ENCODE assay signal across 7 mouse cellular contexts in the genomic region with DNA sequence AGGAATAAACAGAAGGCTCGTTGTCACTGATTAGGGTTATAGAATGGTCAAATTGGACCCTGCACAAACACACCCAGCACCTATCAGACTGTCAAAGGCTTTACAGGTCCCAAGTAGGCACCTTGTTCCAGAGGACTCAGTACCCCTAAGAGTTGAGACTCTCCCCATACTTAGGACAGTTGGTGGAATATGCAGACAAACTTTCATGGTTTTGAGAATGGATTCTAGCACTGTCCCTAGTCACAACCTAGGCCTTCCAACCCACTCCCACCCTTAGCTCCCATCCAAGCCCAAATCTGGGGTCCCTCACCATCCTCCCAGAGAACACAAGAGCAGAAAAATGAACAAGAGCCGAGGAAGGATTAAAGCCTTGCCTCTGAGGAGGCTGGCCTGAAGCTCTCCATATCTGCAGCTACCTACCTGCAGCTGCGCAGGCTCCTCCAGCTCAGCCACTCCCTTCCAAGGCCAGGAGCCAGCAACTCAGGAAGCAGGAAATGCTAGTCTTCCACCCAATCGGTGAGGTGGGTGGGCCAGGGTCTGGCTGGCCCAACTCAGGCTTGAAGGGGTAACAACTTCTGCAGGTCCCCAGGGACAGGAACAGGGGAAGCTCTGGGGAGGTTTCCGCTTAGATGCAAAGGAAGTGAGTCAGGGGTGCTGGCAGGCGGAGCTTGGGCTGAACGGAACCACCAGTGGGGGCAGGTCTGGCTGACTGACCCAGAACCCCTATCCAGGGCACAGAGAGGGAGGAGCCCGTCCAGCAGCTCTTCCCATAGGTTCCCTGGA. TPM values are rescaled to one million over a fixed set of nuclear protein-coding genes. Genes with fewer than 3 reads are reported as not detected.
DNase-seq lines count a peak whose midpoint lies in the region; ATAC-seq and TF ChIP-seq lines count a peak whose summit lies in the region.

Tor4a (minus strand) TSS at position 715 of the 783 bp plus-strand sequence.

- ATAC-seq in intestine, embryonic 15.5 days: peak; percentile 85
- peak; percentile 66 for ATAC-seq in liver, postnatal 0 days

- peak; percentile 50 to 60; a peak in 2 of 4 replicates for TF ChIP-seq POLR2A in MEL (IDR thresholded peaks at IDR 0.05; ENCODE audit: control insufficient read depth in 1 of 2, insufficient read depth in 1 of 2, low read depth in 1 of 2, low read length in 2 of 2, poor library complexity in 1 of 2)

- H3K9me3 ChIP-seq in MEL (replicated peaks; ENCODE audit: insufficient read depth, low read length): no peaks in the 10 kb centered on the region
- H3K9me3 ChIP-seq in intestine, embryonic 15.5 days: no peaks in the 10 kb centered on the region
- H3K9me3 ChIP-seq in liver, postnatal 0 days (ENCODE audit: low read length): no peaks in the 10 kb centered on the region

- no peak for TF ChIP-seq RAD21 in MEL (IDR thresholded peaks at IDR 0.05; ENCODE audit: low read depth, low read length)

- TF ChIP-seq EP300 in MEL (IDR thresholded peaks at IDR 0.05; ENCODE audit: low read depth in 1 of 2, low read length in 2 of 2): peak; percentile 14 to 41; a peak in 1 of 4 replicates
- TF ChIP-seq EP300 in liver, postnatal 0 days (IDR thresholded peaks at IDR 0.05; ENCODE audit: low read depth): no peak

- peaks cover 0 to 17% of the 10 kb centered on the region in 2 experiments; a peak in 2 of 4 replicates for H3K36me3 ChIP-seq in MEL (ENCODE audit: control insufficient read depth in 1 of 2, insufficient read depth in 2 of 2, low read length in 2 of 2)
- peaks cover 18% of the 10 kb centered on the region for H3K36me3 ChIP-seq in intestine, embryonic 15.5 days
- H3K36me3 ChIP-seq in liver, postnatal 0 days (replicated peaks; ENCODE audit: insufficient read depth, low read length): peaks cover 27% of the 10 kb centered on the region

- peaks cover 6 to 32% of the 10 kb centered on the region in 2 experiments for H3K4me1 ChIP-seq in MEL (ENCODE audit: control insufficient read depth in 1 of 2, insufficient read depth in 2 of 2, low read length in 2 of 2)
- peaks cover 30% of the 10 kb centered on the region for H3K4me1 ChIP-seq in intestine, embryonic 15.5 days (replicated peaks)
- H3K4me1 ChIP-seq in liver, postnatal 0 days (ENCODE audit: insufficient read depth): peaks cover 36% of the 10 kb centered on the region

- peak within 1 kb of the TSS; percentile 87 for H3K9ac ChIP-seq in MEL (ENCODE audit: control insufficient read depth, low read depth, low read length, poor library complexity, severe bottlenecking)
- peak within 1 kb of the TSS; percentile 51 for H3K9ac ChIP-seq in intestine, embryonic 15.5 days
- peak within 1 kb of the TSS; percentile 52 for H3K9ac ChIP-seq in liver, postnatal 0 days (replicated peaks)

- H3K27me3 ChIP-seq in MEL (ENCODE audit: control insufficient read depth in 1 of 2, insufficient read depth in 2 of 2, low read length in 2 of 2): no peaks in the 10 kb centered on the region
- H3K27me3 ChIP-seq in intestine, embryonic 15.5 days (replicated peaks): 0 out of 2 replicates have a peak, but pooled peaks cover 4% of the 10 kb centered on the region
- H3K27me3 ChIP-seq in liver, postnatal 0 days (ENCODE audit: insufficient read depth, low read length): no peaks in the 10 kb centered on the region

- H3K79me2 ChIP-seq in MEL (ENCODE audit: control insufficient read depth, insufficient read depth, low read length, poor library complexity): peaks cover 21% of the 10 kb centered on the region

- peak within 1 kb of the TSS; percentile 65 for H3K4me2 ChIP-seq in intestine, embryonic 15.5 days (replicated peaks)
- peak within 1 kb of the TSS; percentile 83 for H3K4me2 ChIP-seq in liver, postnatal 0 days (ENCODE audit: low read depth, low read length)

- peak; percentile 96 for DNase-seq in MEL (ENCODE audit: low read depth, low spot score)
- peak; percentile 88 to 91 for DNase-seq in adrenal gland, postnatal 36 days
- DNase-seq in gonadal fat pad, adult 2 months (ENCODE audit: low read depth): no peak
- DNase-seq in liver, postnatal 0 days: peak; percentile 77
- peak; percentile 66 for DNase-seq in ovary, postnatal 14 days (ENCODE audit: low spot score)
- DNase-seq in urinary bladder, postnatal 36 days (ENCODE audit: low spot score in 2 of 2): peak; percentile 79 to 83

- peak within 1 kb of the TSS; percentile 57 to 72 for H3K4me3 ChIP-seq in MEL (ENCODE audit: control insufficient read depth in 1 of 2, insufficient read depth in 1 of 2, low read depth in 2 of 2, low read length in 2 of 2)
- H3K4me3 ChIP-seq in intestine, embryonic 15.5 days (replicated peaks): peak within 1 kb of the TSS; percentile 40
- peak within 1 kb of the TSS; percentile 50 for H3K4me3 ChIP-seq in liver, postnatal 0 days (ENCODE audit: low read depth, low read length)

- 9% methylated on average over 8 of the region's 8 CpGs for WGBS in intestine, embryonic 15.5 days
- WGBS in liver, postnatal 0 days (ENCODE audit: insufficient replicate concordance): 7% methylated on average over 8 of the region's 8 CpGs

- no peak for TF ChIP-seq CTCF in MEL (IDR thresholded peaks at IDR 0.05 in 2 of 3, conservative IDR thresholded peaks at IDR 0.05 in 1 of 3; ENCODE audit: control insufficient read depth in 1 of 3, insufficient read depth in 1 of 3, low read depth in 2 of 3, low read length in 3 of 3, poor library complexity in 1 of 3, severe bottlenecking in 1 of 3)
- TF ChIP-seq CTCF in liver, postnatal 0 days (IDR thresholded peaks at IDR 0.05; ENCODE audit: low read depth): peak; percentile 21; the same call in 1 of the 2 replicates

- peak within 1 kb of the TSS; percentile 96 for H3K27ac ChIP-seq in MEL (ENCODE audit: control insufficient read depth, low read depth, low read length)
- peak within 1 kb of the TSS; percentile 87 for H3K27ac ChIP-seq in intestine, embryonic 15.5 days
- H3K27ac ChIP-seq in liver, postnatal 0 days (ENCODE audit: low read depth): peak within 1 kb of the TSS; percentile 93

TF ChIP-seq in MEL, 35 proteins besides CTCF, POLR2A, EP300 and RAD21:
- TF ChIP-seq MEF2A (IDR thresholded peaks at IDR 0.05; ENCODE audit: extremely low read depth, insufficient replicate concordance, low read depth, low read length, poor library complexity, severe bottlenecking): 0 out of 2 replicates have a peak, but pooled peaks have one; percentile 54
- TF ChIP-seq NELFE (IDR thresholded peaks at IDR 0.05; ENCODE audit: low read depth, low read length): peak; percentile 77
- 0 out of 2 replicates have a peak, but pooled peaks have one; percentile 8 for TF ChIP-seq RCOR1 (IDR thresholded peaks at IDR 0.05; ENCODE audit: low read depth, low read length)
- TF ChIP-seq ZMIZ1 (IDR thresholded peaks at IDR 0.05; ENCODE audit: low read depth, low read length): peak; percentile 84
- peak; percentile 61; the same call in 1 of the 2 replicates for TF ChIP-seq MAZ (IDR thresholded peaks at IDR 0.05; ENCODE audit: low read depth, low read length)
- no peak for TF ChIP-seq MYB (IDR thresholded peaks at IDR 0.05; ENCODE audit: low read depth, low read length)
- TF ChIP-seq JUND (IDR thresholded peaks at IDR 0.05; ENCODE audit: low read depth, low read length): no peak
- peak; percentile 80 for TF ChIP-seq TBP (IDR thresholded peaks at IDR 0.05; ENCODE audit: low read depth, low read length)
- peak; percentile 74 for TF ChIP-seq CHD1 (IDR thresholded peaks at IDR 0.05; ENCODE audit: low read depth, low read length)
- TF ChIP-seq E2F4 (IDR thresholded peaks at IDR 0.05; ENCODE audit: borderline replicate concordance, low read depth, low read length): 0 out of 2 replicates have a peak, but pooled peaks have one; percentile 44
- 0 out of 2 replicates have a peak, but pooled peaks have one; percentile 6 for TF ChIP-seq TAL1 (IDR thresholded peaks at IDR 0.05; ENCODE audit: low read length)
- no peak for TF ChIP-seq POLR2AphosphoS5 (IDR thresholded peaks at IDR 0.05; ENCODE audit: borderline replicate concordance, low read depth, low read length)
- peak; percentile 10; the same call in 1 of the 2 replicates for TF ChIP-seq ETS1 (IDR thresholded peaks at IDR 0.05; ENCODE audit: low read depth, low read length)
- peak; percentile 92 for TF ChIP-seq NRF1 (IDR thresholded peaks at IDR 0.05; ENCODE audit: insufficient read depth, low read depth, low read length, poor library complexity, severe bottlenecking)
- no peak for TF ChIP-seq BHLHE40 (IDR thresholded peaks at IDR 0.05; ENCODE audit: borderline replicate concordance, low read depth, low read length)
- TF ChIP-seq KAT2A (conservative IDR thresholded peaks at IDR 0.05; ENCODE audit: low read depth, low read length): no peak
- TF ChIP-seq MXI1 (IDR thresholded peaks at IDR 0.05; ENCODE audit: low read depth, low read length): peak; percentile 39
- peak; percentile 79 for TF ChIP-seq HCFC1 (IDR thresholded peaks at IDR 0.05; ENCODE audit: low read depth, low read length)
- no peak for TF ChIP-seq ZNF384 (IDR thresholded peaks at IDR 0.05; ENCODE audit: low read depth, low read length)
- peak; percentile 96 for TF ChIP-seq ELF1 (IDR thresholded peaks at IDR 0.05; ENCODE audit: low read depth, low read length)
- no peak for TF ChIP-seq ZC3H11A (IDR thresholded peaks at IDR 0.05; ENCODE audit: low read depth, low read length)
- peak; percentile 59; the same call in 1 of the 2 replicates for TF ChIP-seq TCF12 (IDR thresholded peaks at IDR 0.05; ENCODE audit: low read depth, low read length)
- peak; percentile 67; the same call in 1 of the 2 replicates for TF ChIP-seq POLR2AphosphoS2 (IDR thresholded peaks at IDR 0.05; ENCODE audit: low read length)

RNA-seq across cellular contexts. Expression of gene Tor4a, which starts in this region (rescaled TPM):
- 7.6 and 9.1 TPM in 2 replicates for total RNA-seq in MEL (2012; rRNA removed)
- 10 to 100 TPM in 1 of 2 experiments, not detected in 1; 13.7 TPM for polyA plus RNA-seq in MEL (2012; ENCODE audit: insufficient read depth in 1 of 2, insufficient read length in 2 of 2, low read depth in 1 of 2, low replicate concordance in 2 of 2, missing spikeins in 1 of 2)
- 10 to 100 TPM; 14.0 to 24.8 TPM for total RNA-seq in adrenal gland, postnatal 36 days (2021)
- 41.2 and 42.5 TPM in 2 replicates for polyA plus RNA-seq in gonadal fat pad, adult 2 months (2012; rRNA removed)
- 16.4 and 18.5 TPM in 2 replicates for polyA plus RNA-seq in intestine, embryonic 15.5 days (2015; fragmentation: Nextera tagmentation; extraction: Ambion mirVana)
- 5.4 and 6.0 TPM in 2 replicates for polyA plus RNA-seq in liver, postnatal 0 days (2015; fragmentation: Nextera tagmentation; extraction: Ambion mirVana)
